Mouse (Mus musculus) adrenal gland, postnatal 36 days (tissue): ENCODE measurements around the gene Hfe. TPM values are rescaled to one million over a fixed set of nuclear protein-coding genes. Genes with fewer than 3 reads are reported as not detected.
"Not testable (repeated sequence)": the region's sequence is repeated elsewhere in the genome, so short reads cannot be mapped to it uniquely, and the experiment has no call there.

Experiments used
- DNase-seq, 2 experiments: peaks; one replicate each; pipeline ENCODE4 v3.0.0; 2021; ENCODE audit warnings: mixed read lengths in 1 of 2
- microRNA-seq: library from miRNA; unstranded; fragments of <30 nt; microRNA quantifications from one replicate; pipeline ENCODE4 v1.2.0, GENCODE M21; 2021
- total RNA-seq, 2 experiments: library from RNA; stranded (reverse); gene quantifications; 2 replicates each; pipeline ENCODE4 v1.2.3; 2021

The Hfe gene
- total RNA-seq, 2 experiments from 2014 or later, result 29.2 to 49.8 TPM

- DNase-seq, result no peak
Observed at GRCm38 (mm10) chr13:23685966-23686365, 24.7 kb downstream of the Hfe start.

- peak in 1 of 2 experiments; percentile 37 for DNase-seq
Observed at GRCm38 (mm10) chr13:23685121-23685861, 25.4 kb downstream of the Hfe start.

GRCm38 (mm10) chr13:23684295-23684945 is 26.2 kb downstream of the Hfe start:
- DNase-seq, result peak in 1 of 2 experiments; percentile 65

GRCm38 (mm10) chr13:23683755-23684281 is 26.8 kb downstream of the Hfe start, which contains the start of the genes Hist1h2ac and Hist1h2bc:
Gene Hist1h2ac (minus strand): TSS chr13:23683948.
Gene Hist1h2bc (plus strand): TSS chr13:23684199.
- DNase-seq, result peak; percentile 77 to 83

GRCm38 (mm10) chr13:23682947-23683754 is 27.5 kb downstream of the Hfe start:
- not testable (repeated sequence) for DNase-seq

- DNase-seq, result no peak
Observed at GRCm38 (mm10) chr13:23682623-23682946, 28.1 kb downstream of the Hfe start.

- DNase-seq, result no peak
Observed at GRCm38 (mm10) chr13:23681990-23682582, 28.6 kb downstream of the Hfe start.

- DNase-seq, result no peak
Observed at GRCm38 (mm10) chr13:23662536-23662935, 48.1 kb downstream of the Hfe start.

- DNase-seq, result no peak
Observed at GRCm38 (mm10) chr13:23659636-23660366, 50.9 kb downstream of the Hfe start.

Small RNA genes within 50 kb of the gene (microRNA-seq; reads per million reads assigned to microRNA genes)
- gene Gm44314 (not detected), gene Gm44350 (not detected), gene Gm44484 (not detected)

Other genes starting within 250 kb of the Hfe start
- not detected for gene Btn1a1, start 245.0 kb downstream of the Hfe start, total RNA-seq
- gene Btn2a2, start 222.0 kb downstream of the Hfe start, total RNA-seq, result not detected
- gene Hist1h4h, start 179.8 kb downstream of the Hfe start, total RNA-seq, result 100 to 1,000 TPM; 443 to 473 TPM
- gene Hist1h2af, start 176.9 kb downstream of the Hfe start, total RNA-seq, result 10 to 100 TPM; 49.7 to 55.2 TPM
- 10 to 100 TPM; 13.9 to 17.7 TPM for gene Hist1h3g, start 175.4 kb downstream of the Hfe start, total RNA-seq
- 1 to 10 TPM; 4.2 to 4.7 TPM for gene Hist1h2bh, start 167.5 kb downstream of the Hfe start, total RNA-seq
- gene Hist1h3f, start 166.8 kb downstream of the Hfe start, total RNA-seq, result 10 to 100 TPM; 23.4 to 24.4 TPM
- gene Hist1h4f, start 159.2 kb downstream of the Hfe start, total RNA-seq, result 100 to 1,000 TPM; 112 to 118 TPM
- gene Hist1h1d, start 157.6 kb downstream of the Hfe start, total RNA-seq, result 1 to 10 TPM; 4.5 to 4.9 TPM
- 10 to 100 TPM; 56.1 to 72.9 TPM for gene Hist1h3e, start 148.5 kb downstream of the Hfe start, total RNA-seq
- gene Hist1h2ae, start 139.6 kb downstream of the Hfe start, total RNA-seq, result 1 to 10 TPM; 9.2 to 9.6 TPM
- 100 to 1,000 TPM; 105 to 116 TPM for gene Hist1h2bg, start 139.5 kb downstream of the Hfe start, total RNA-seq
- gene Hist1h2bf, start 136.7 kb downstream of the Hfe start, total RNA-seq, result 10 to 100 TPM; 34.6 to 44.5 TPM
- 10 to 100 TPM in 1 of 2 experiments, 1 to 10 TPM in 1; 8.1 to 13.6 TPM for gene Hist1h2ad, start 136.5 kb downstream of the Hfe start, total RNA-seq
- gene Hist1h3d, start 135.1 kb downstream of the Hfe start, total RNA-seq, result 1 to 10 TPM; 7.4 TPM
- gene Hist1h4d, start 129.3 kb downstream of the Hfe start, total RNA-seq, result 100 to 1,000 TPM; 159 to 164 TPM
- 10 to 100 TPM; 12.1 to 13.4 TPM for gene Hist1h2be, start 89.7 kb downstream of the Hfe start, total RNA-seq
- gene Hist1h1e, start 88.3 kb downstream of the Hfe start, total RNA-seq, result 10 to 100 TPM; 49.5 to 74.0 TPM
- gene Hist1h2ac, start 26.9 kb downstream of the Hfe start, total RNA-seq, result 1 to 10 TPM; 3.0 to 3.1 TPM
- 100 to 1,000 TPM; 138 to 161 TPM for gene Hist1h2bc, start 26.7 kb downstream of the Hfe start, total RNA-seq
- gene Hist1h1t, start 15.0 kb downstream of the Hfe start, total RNA-seq, result under 1 TPM; 0.33 to 0.46 TPM
- gene Hist1h4c, start 12.4 kb downstream of the Hfe start, total RNA-seq, result 100 to 1,000 TPM; 101 to 109 TPM
- 100 to 1,000 TPM; 145 to 279 TPM for gene Hist1h1c, start 28.0 kb upstream of the Hfe start, total RNA-seq
- gene Hist1h3c, start 34.7 kb upstream of the Hfe start, total RNA-seq, result 10 to 100 TPM; 20.5 to 26.8 TPM
- 10 to 100 TPM; 34.0 to 41.3 TPM for gene Hist1h2bb, start 35.9 kb upstream of the Hfe start, total RNA-seq
- 10 to 100 TPM; 58.1 to 68.0 TPM for gene Hist1h2ab, start 40.3 kb upstream of the Hfe start, total RNA-seq
- 10 to 100 TPM; 54.7 to 79.9 TPM for gene Hist1h3b, start 41.4 kb upstream of the Hfe start, total RNA-seq
- 100 to 1,000 TPM; 115 to 122 TPM for gene Hist1h4b, start 46.2 kb upstream of the Hfe start, total RNA-seq
- 10 to 100 TPM; 59.8 to 61.2 TPM for gene Hist1h4a, start 50.4 kb upstream of the Hfe start, total RNA-seq
- 10 to 100 TPM; 55.1 to 59.3 TPM for gene Hist1h3a, start 51.5 kb upstream of the Hfe start, total RNA-seq
- gene Hist1h1a, start 52.8 kb upstream of the Hfe start, total RNA-seq, result 10 to 100 TPM; 35.0 to 39.8 TPM
- gene Trim38, start 59.1 kb upstream of the Hfe start, total RNA-seq, result under 1 TPM; 0.16 to 0.23 TPM
- under 1 TPM in 1 of 2 experiments, not detected in 1; 0.26 TPM for gene Slc17a2, start 96.1 kb upstream of the Hfe start, total RNA-seq
- under 1 TPM; 0.23 to 0.56 TPM for gene Slc17a3, start 128.6 kb upstream of the Hfe start, total RNA-seq
- gene Slc17a1, start 156.9 kb upstream of the Hfe start, total RNA-seq, result not detected
- under 1 TPM in 1 of 2 experiments, not detected in 1; 0.23 TPM for gene Slc17a4, start 204.2 kb upstream of the Hfe start, total RNA-seq
- gene Hist1h2ba, start 223.3 kb upstream of the Hfe start, total RNA-seq, result not detected
- gene Hist1h2aa, start 223.6 kb upstream of the Hfe start, total RNA-seq, result not detected